Mouse (Mus musculus) kidney, postnatal 0 days (tissue): ENCODE measurements around the gene Ncaph2. TPM values are rescaled to one million over a fixed set of nuclear protein-coding genes. Genes with fewer than 3 reads are reported as not detected.

Experiments used
- ATAC-seq: fragments of 200-750 bp; cut with Nextera tagmentation; replicated peaks from 2 replicates; pipeline ENCODE4 v1.8.0; 2017; ENCODE audit warnings: low read depth, moderate number of reproducible peaks, moderate TSS enrichment, moderate library complexity; ENCODE audit not compliant: low FRiP score
- DNase-seq: peaks from one replicate; pipeline ENCODE4 v3.0.0-alpha.2; 2016; ENCODE audit warnings: low spot score
- H3K27ac ChIP-seq: fragments of 300-500 bp; sonication (generic); 2 replicates; pipeline ENCODE4 v1.5.1; 2014; ENCODE audit warnings: mild to moderate bottlenecking
- H3K27me3 ChIP-seq: fragments of 300-500 bp; sonication (generic); 2 replicates; pipeline ENCODE4 v1.6.1; 2014; ENCODE audit warnings: low read length, mixed read lengths; ENCODE audit not compliant: insufficient read depth
- H3K36me3 ChIP-seq: fragments of 300-500 bp; sonication (generic); 2 replicates; pipeline ENCODE4 v1.6.1; 2014; ENCODE audit warnings: low read length, mixed read lengths; ENCODE audit not compliant: insufficient read depth
- H3K4me1 ChIP-seq: fragments of 300-500 bp; sonication (generic); replicated peaks from 2 replicates; pipeline ENCODE4 v1.6.1; 2014; ENCODE audit warnings: antibody characterized with exemption, low read length, mixed read lengths; ENCODE audit not compliant: insufficient read depth
- H3K4me2 ChIP-seq: fragments of 300-500 bp; sonication (generic); 2 replicates; pipeline ENCODE4 v1.6.1; 2014; ENCODE audit warnings: mild to moderate bottlenecking, low read length, moderate library complexity, mixed read lengths
- H3K4me3 ChIP-seq: fragments of 300-500 bp; sonication (generic); replicated peaks from 2 replicates; pipeline ENCODE4 v1.5.1; 2014; ENCODE audit warnings: low read depth, low read length
- H3K9ac ChIP-seq: fragments of 300-500 bp; sonication (generic); 2 replicates; pipeline ENCODE4 v1.6.1; 2014; ENCODE audit warnings: low read depth, low read length
- H3K9me3 ChIP-seq: fragments of 300-500 bp; sonication (generic); replicated peaks from 2 replicates; pipeline ENCODE4 v1.6.1; 2016; ENCODE audit warnings: low read length, inconsistent platforms, mixed read lengths
- CTCF ChIP-seq: IDR thresholded peaks from 2 replicates; pipeline ENCODE4 v1.5.1; 2016; ENCODE audit warnings: antibody characterized with exemption, low read depth, mild to moderate bottlenecking, moderate library complexity
- WGBS: fragments of 180-500 bp; shearing (Covaris S2); extraction: QIAGEN DNeasy Blood & Tissue Kit; methylation state at CpG from one replicate; pipeline ENCODE4 v1.1.7; 2014; 5-methylcytosine and 5-hydroxymethylcytosine counted together
- polyA plus RNA-seq: library from polyadenylated mRNA; unstranded; fragments of >200 nt; fragmentation: Nextera tagmentation; extraction: Ambion mirVana; gene quantifications from 2 replicates; pipeline ENCODE4 v1.2.1, GENCODE M21; 2015

Ncaph2 gene
- polyA plus RNA-seq, 1 experiment from 2014 or later: 100 TPM

DNA sequence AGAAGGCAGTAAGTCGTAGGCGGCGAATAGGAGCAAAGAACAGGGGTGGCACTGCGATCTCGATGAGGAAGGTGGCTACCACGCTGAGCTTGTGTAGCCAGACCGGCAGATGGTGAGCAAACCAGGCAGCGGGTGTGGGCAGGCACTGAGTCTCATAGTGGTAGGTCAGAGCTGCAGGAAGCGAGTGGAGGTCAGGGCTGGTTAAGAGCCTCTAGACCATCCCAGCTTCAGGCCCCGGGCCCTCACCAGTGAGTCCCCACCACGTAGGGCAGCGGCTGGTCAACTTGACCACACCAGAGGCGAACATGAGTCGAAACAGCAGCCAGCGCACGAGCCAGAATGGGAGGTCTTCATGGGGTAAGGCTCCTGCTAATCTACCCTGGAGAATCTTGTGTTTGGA is 1.7 kb upstream of the Ncaph2 start:
- H3K4me3 ChIP-seq: no peak overlapping the region
- no peaks in the 10 kb centered on the region for H3K9me3 ChIP-seq
- H3K27me3 ChIP-seq: no peaks in the 10 kb centered on the region
- ATAC-seq (no peak), DNase-seq (no peak)
- H3K4me1 ChIP-seq: no peaks in the 10 kb centered on the region; the same call in 1 of the 2 replicates
- WGBS: 94% methylated on average over 16 of the region's 16 CpGs
- peaks cover 31% of the 10 kb centered on the region for H3K36me3 ChIP-seq
- TF ChIP-seq CTCF: no peak
- H3K4me2 ChIP-seq: no peak overlapping the region
- H3K27ac ChIP-seq: no peak overlapping the region
- no peak overlapping the region for H3K9ac ChIP-seq

- Histone ChIP-seq H3K36me3 (peaks cover 31% of the 10 kb centered on the region), H3K27me3 (no peaks in the 10 kb centered on the region), H3K4me1 (no peaks in the 10 kb centered on the region; the same call in 1 of the 2 replicates), H3K27ac (no peak overlapping the region), H3K9me3 (no peaks in the 10 kb centered on the region), H3K9ac (peak overlapping the region; percentile 81), H3K4me2 (peak overlapping the region; percentile 74), H3K4me3 (peak overlapping the region; percentile 75)
- WGBS: 62% methylated on average over 7 of the region's 7 CpGs
- 0 out of 2 replicates have a peak, but pooled peaks have one; percentile 0 for ATAC-seq
- TF ChIP-seq CTCF: no peak
- no peak for DNase-seq
Measured at GRCm38 (mm10) chr15:89354455-89354854, 1.1 kb upstream of the Ncaph2 start.

- Histone ChIP-seq H3K4me1 (no peaks in the 10 kb centered on the region; the same call in 1 of the 2 replicates), H3K9ac (peak overlapping the region; percentile 81), H3K36me3 (peaks cover 30% of the 10 kb centered on the region), H3K4me2 (peak overlapping the region; percentile 80), H3K9me3 (no peaks in the 10 kb centered on the region), H3K27me3 (no peaks in the 10 kb centered on the region), H3K4me3 (peak overlapping the region; percentile 75), H3K27ac (peak overlapping the region; percentile 87)
- no peak for TF ChIP-seq CTCF
- DNase-seq: peak; percentile 98
- under 1% methylated on average over 15 of the region's 15 CpGs for WGBS
- peak; percentile 68 for ATAC-seq
Measured at GRCm38 (mm10) chr15:89356372-89356771, 853 bp downstream of the Ncaph2 start.

DNA sequence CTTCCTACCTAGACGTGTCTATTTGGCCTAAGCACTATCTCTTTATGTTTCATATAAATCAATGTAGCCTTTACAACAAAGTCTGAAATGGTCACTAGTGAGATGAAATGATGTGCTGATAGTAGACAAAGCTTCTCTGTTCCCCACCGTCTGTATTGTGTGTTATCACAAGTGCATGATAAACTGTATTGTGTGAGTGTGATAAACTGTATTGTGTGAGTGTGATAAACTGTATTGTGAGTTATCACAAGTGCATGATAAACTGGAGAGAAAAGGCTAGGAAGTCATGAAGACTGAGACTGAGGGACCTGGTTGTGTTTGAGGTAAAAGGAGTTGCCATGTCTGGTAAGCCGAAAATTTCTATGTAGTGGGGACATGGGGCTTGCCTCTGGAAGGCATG is 3.3 kb downstream of the Ncaph2 start:
- no peak for TF ChIP-seq CTCF
- Histone ChIP-seq H3K4me1 (no peaks in the 10 kb centered on the region; the same call in 1 of the 2 replicates), H3K4me3 (no peak overlapping the region), H3K9me3 (no peaks in the 10 kb centered on the region), H3K27me3 (no peaks in the 10 kb centered on the region), H3K36me3 (peaks cover 21% of the 10 kb centered on the region; the same call in 1 of the 2 replicates), H3K9ac (no peak overlapping the region), H3K27ac (no peak overlapping the region), H3K4me2 (no peak overlapping the region)
- WGBS: 82% methylated on average over 3 of the region's 3 CpGs
- DNase-seq (no peak), ATAC-seq (no peak)

GRCm38 (mm10) chr15:89363051-89363450 is 7.5 kb downstream of the Ncaph2 start:
- Histone ChIP-seq H3K4me1 (no peaks in the 10 kb centered on the region), H3K9ac (no peak overlapping the region), H3K4me3 (no peak overlapping the region), H3K4me2 (no peak overlapping the region), H3K36me3 (peaks cover 58% of the 10 kb centered on the region), H3K27ac (no peak overlapping the region), H3K9me3 (no peaks in the 10 kb centered on the region), H3K27me3 (no peaks in the 10 kb centered on the region)
- ATAC-seq: no peak
- WGBS: 87% methylated on average over 7 of the region's 7 CpGs
- no peak for DNase-seq
- no peak for TF ChIP-seq CTCF

- Histone ChIP-seq H3K4me3 (no peak overlapping the region), H3K9me3 (no peaks in the 10 kb centered on the region), H3K9ac (no peak overlapping the region), H3K4me1 (no peaks in the 10 kb centered on the region), H3K4me2 (no peak overlapping the region), H3K27ac (no peak overlapping the region), H3K27me3 (no peaks in the 10 kb centered on the region), H3K36me3 (peaks cover 78% of the 10 kb centered on the region)
- ATAC-seq: no peak
- DNase-seq: no peak
- TF ChIP-seq CTCF: no peak
- 93% methylated on average over 4 of the region's 4 CpGs for WGBS
Measured at GRCm38 (mm10) chr15:89365141-89365551, 9.6 kb downstream of the Ncaph2 start.

- Histone ChIP-seq H3K36me3 (peaks cover 49% of the 10 kb centered on the region), H3K9ac (no peak overlapping the region), H3K4me3 (no peak overlapping the region), H3K27ac (no peak overlapping the region), H3K27me3 (peaks cover 3% of the 10 kb centered on the region; the same call in 1 of the 2 replicates), H3K9me3 (no peaks in the 10 kb centered on the region), H3K4me2 (no peak overlapping the region), H3K4me1 (peaks cover 14% of the 10 kb centered on the region)
- no peak for ATAC-seq
- no peak for DNase-seq
- 86% methylated on average over 13 of the region's 13 CpGs for WGBS
- no peak for TF ChIP-seq CTCF
Measured at GRCm38 (mm10) chr15:89372068-89372467, 16.5 kb downstream of the Ncaph2 start.
